Mouse (Mus musculus): ENCODE data around the gene Ncdn.

DNA sequence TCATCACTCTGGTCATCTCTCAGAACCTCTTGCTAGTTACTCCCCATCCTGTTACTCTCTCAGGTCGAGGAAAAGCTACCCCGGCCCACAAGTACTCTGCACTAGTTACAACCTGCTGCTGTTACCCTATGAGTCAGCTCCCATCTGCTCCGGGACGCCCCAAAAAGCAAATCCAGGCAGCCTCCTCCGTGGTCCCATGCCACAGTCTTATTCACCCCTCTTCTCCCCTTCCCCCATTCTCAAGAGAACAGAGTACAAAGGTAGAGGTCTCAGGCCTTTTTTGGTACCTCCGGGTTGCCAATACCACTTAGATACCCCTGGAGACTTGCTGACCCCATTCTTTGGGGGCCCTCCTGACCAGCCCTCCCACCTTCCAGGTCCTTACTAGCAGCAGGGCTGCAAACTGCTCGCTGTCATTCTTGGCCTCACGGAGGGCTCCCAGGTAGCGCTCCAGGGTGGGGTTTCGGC lies 1.6 kb downstream of the Ncdn start:
- TF ChIP-seq HCFC1 (IDR thresholded peaks at IDR 0.05; ENCODE audit: borderline replicate concordance, insufficient read depth, low read length) (no peak), ZC3H11A (IDR thresholded peaks at IDR 0.05; ENCODE audit: borderline replicate concordance, low read depth, low read length) (no peak), CHD2 (IDR thresholded peaks at IDR 0.05; ENCODE audit: low read depth, low read length) (no peak), MAFK (IDR thresholded peaks at IDR 0.05; ENCODE audit: insufficient read depth, low read depth, low read length) (no peak)

All from ES-E14 (cell line).